Mouse (Mus musculus): ENCODE data around the gene Spns3. TPM values are rescaled to one million over a fixed set of nuclear protein-coding genes. Genes with fewer than 3 reads are reported as not detected.
"Not testable (repeated sequence)": the region's sequence is repeated elsewhere in the genome, so short reads cannot be mapped to it uniquely, and the experiment has no call there.

Gene Spns3
- polyA plus RNA-seq, 1 experiment from 2014 or later, result not detected

GRCm38 (mm10) chr11:72551531-72552105 is 1.3 kb upstream of the Spns3 start:
- no peaks in the 10 kb centered on the region for H3K4me1 ChIP-seq
- no peaks in the 10 kb centered on the region for H3K36me3 ChIP-seq
- WGBS, result 70% methylated on average over 7 of the region's 7 CpGs
- no peak overlapping the region for H3K27ac ChIP-seq
- no peak overlapping the region for H3K9ac ChIP-seq
- H3K4me3 ChIP-seq, result no peak overlapping the region
- H3K27me3 ChIP-seq, result no peaks in the 10 kb centered on the region
- no peak overlapping the region for H3K4me2 ChIP-seq (replicated peaks)
- H3K9me3 ChIP-seq, result no peaks in the 10 kb centered on the region
- no peak for ATAC-seq (ENCODE audit: insufficient number of reproducible peaks, insufficient read depth, low FRiP score, low TSS enrichment)

- Histone ChIP-seq H3K4me3 (no peak overlapping the region), H3K4me2 (replicated peaks) (no peak overlapping the region), H3K4me1 (no peaks in the 10 kb centered on the region), H3K9me3 (no peaks in the 10 kb centered on the region), H3K36me3 (no peaks in the 10 kb centered on the region), H3K9ac (no peak overlapping the region), H3K27me3 (no peaks in the 10 kb centered on the region), H3K27ac (no peak overlapping the region)
- 0 out of 2 replicates have a peak, but pooled peaks have one; percentile 15 for ATAC-seq (ENCODE audit: insufficient number of reproducible peaks, insufficient read depth, low FRiP score, low TSS enrichment)
- WGBS, result 53% methylated on average over 3 of the region's 3 CpGs
Observed at GRCm38 (mm10) chr11:72547181-72547580, 3.1 kb downstream of the Spns3 start.

GRCm38 (mm10) chr11:72544716-72545115 is 5.6 kb downstream of the Spns3 start:
- no peaks in the 10 kb centered on the region for H3K9me3 ChIP-seq
- H3K4me1 ChIP-seq, result no peaks in the 10 kb centered on the region
- no peaks in the 10 kb centered on the region for H3K27me3 ChIP-seq
- H3K36me3 ChIP-seq, result no peaks in the 10 kb centered on the region
- ATAC-seq (ENCODE audit: insufficient number of reproducible peaks, insufficient read depth, low FRiP score, low TSS enrichment), result no peak
- no peak overlapping the region for H3K4me3 ChIP-seq
- whole genome bisulfite sequencing, result 77% methylated on average over 7 of the region's 7 CpGs
- H3K9ac ChIP-seq, result no peak overlapping the region
- H3K27ac ChIP-seq, result no peak overlapping the region
- no peak overlapping the region for H3K4me2 ChIP-seq (replicated peaks)

GRCm38 (mm10) chr11:72543692-72544091 is 6.6 kb downstream of the Spns3 start:
- H3K36me3 ChIP-seq; H3K27ac ChIP-seq; H3K4me1 ChIP-seq; H3K9ac ChIP-seq; H3K27me3 ChIP-seq; H3K4me3 ChIP-seq; ATAC-seq (ENCODE audit: insufficient number of reproducible peaks, insufficient read depth, low FRiP score, low TSS enrichment); H3K9me3 ChIP-seq; H3K4me2 ChIP-seq (replicated peaks): not testable (repeated sequence)
- 87% methylated on average over 1 of the region's 1 CpGs for WGBS

- H3K4me1 ChIP-seq, result 0 out of 2 replicates have a peak, but pooled peaks cover 2% of the 10 kb centered on the region
- no peak overlapping the region for H3K27ac ChIP-seq
- H3K4me3 ChIP-seq, result no peak overlapping the region
- no peaks in the 10 kb centered on the region for H3K36me3 ChIP-seq
- no peaks in the 10 kb centered on the region for H3K9me3 ChIP-seq
- 91% methylated on average over 1 of the region's 1 CpGs for WGBS
- no peaks in the 10 kb centered on the region for H3K27me3 ChIP-seq
- H3K4me2 ChIP-seq (replicated peaks), result no peak overlapping the region
- no peak overlapping the region for H3K9ac ChIP-seq
- ATAC-seq (ENCODE audit: insufficient number of reproducible peaks, insufficient read depth, low FRiP score, low TSS enrichment), result no peak
Observed at GRCm38 (mm10) chr11:72542586-72542985, 7.7 kb downstream of the Spns3 start.

GRCm38 (mm10) chr11:72541928-72542327 is 8.4 kb downstream of the Spns3 start:
- WGBS, result 67% methylated on average over 10 of the region's 10 CpGs

GRCm38 (mm10) chr11:72540437-72540836 is 9.9 kb downstream of the Spns3 start:
- 0 out of 2 replicates have a peak, but pooled peaks cover 2% of the 10 kb centered on the region for H3K4me1 ChIP-seq
- no peaks in the 10 kb centered on the region for H3K9me3 ChIP-seq
- no peaks in the 10 kb centered on the region for H3K36me3 ChIP-seq
- H3K4me3 ChIP-seq, result no peak overlapping the region
- no peaks in the 10 kb centered on the region for H3K27me3 ChIP-seq
- H3K9ac ChIP-seq, result no peak overlapping the region
- H3K27ac ChIP-seq, result no peak overlapping the region
- no peak overlapping the region for H3K4me2 ChIP-seq (replicated peaks)
- WGBS, result 90% methylated on average over 6 of the region's 6 CpGs
- no peak for ATAC-seq (ENCODE audit: insufficient number of reproducible peaks, insufficient read depth, low FRiP score, low TSS enrichment)

More at GRCm38 (mm10) chr11:72541928-72542327, 8.4 kb downstream of the Spns3 start:
- Histone ChIP-seq H3K9ac (no peak overlapping the region), H3K9me3 (no peaks in the 10 kb centered on the region), H3K36me3 (no peaks in the 10 kb centered on the region), H3K27ac (no peak overlapping the region), H3K27me3 (no peaks in the 10 kb centered on the region), H3K4me3 (no peak overlapping the region), H3K4me2 (replicated peaks) (no peak overlapping the region), H3K4me1 (0 out of 2 replicates have a peak, but pooled peaks cover 2% of the 10 kb centered on the region)
- no peak for ATAC-seq (ENCODE audit: insufficient number of reproducible peaks, insufficient read depth, low FRiP score, low TSS enrichment)

- 87% methylated on average over 7 of the region's 7 CpGs for WGBS
- Histone ChIP-seq H3K4me2 (replicated peaks) (no peak overlapping the region), H3K9ac (no peak overlapping the region), H3K27me3 (no peaks in the 10 kb centered on the region), H3K9me3 (no peaks in the 10 kb centered on the region), H3K36me3 (no peaks in the 10 kb centered on the region), H3K27ac (no peak overlapping the region), H3K4me3 (no peak overlapping the region), H3K4me1 (0 out of 2 replicates have a peak, but pooled peaks cover 2% of the 10 kb centered on the region)
- ATAC-seq (ENCODE audit: insufficient number of reproducible peaks, insufficient read depth, low FRiP score, low TSS enrichment), result no peak
Observed at GRCm38 (mm10) chr11:72538811-72539210, 11.5 kb downstream of the Spns3 start.

GRCm38 (mm10) chr11:72538037-72538755 is 12.1 kb downstream of the Spns3 start:
- Histone ChIP-seq H3K9ac (no peak overlapping the region), H3K27ac (no peak overlapping the region), H3K4me2 (replicated peaks) (no peak overlapping the region), H3K4me1 (0 out of 2 replicates have a peak, but pooled peaks cover 2% of the 10 kb centered on the region), H3K27me3 (no peaks in the 10 kb centered on the region), H3K4me3 (no peak overlapping the region), H3K36me3 (no peaks in the 10 kb centered on the region), H3K9me3 (no peaks in the 10 kb centered on the region)
- no peak for ATAC-seq (ENCODE audit: insufficient number of reproducible peaks, insufficient read depth, low FRiP score, low TSS enrichment)
- 32% methylated on average over 8 of the region's 8 CpGs for WGBS

GRCm38 (mm10) chr11:72537503-72537902 is 12.8 kb downstream of the Spns3 start:
- H3K36me3 ChIP-seq, result no peaks in the 10 kb centered on the region
- no peak overlapping the region for H3K9ac ChIP-seq
- no peaks in the 10 kb centered on the region for H3K9me3 ChIP-seq
- 91% methylated on average over 2 of the region's 2 CpGs for WGBS
- 0 out of 2 replicates have a peak, but pooled peaks cover 2% of the 10 kb centered on the region for H3K4me1 ChIP-seq
- no peaks in the 10 kb centered on the region for H3K27me3 ChIP-seq
- H3K4me2 ChIP-seq (replicated peaks), result no peak overlapping the region
- H3K4me3 ChIP-seq, result no peak overlapping the region
- H3K27ac ChIP-seq, result no peak overlapping the region
- no peak for ATAC-seq (ENCODE audit: insufficient number of reproducible peaks, insufficient read depth, low FRiP score, low TSS enrichment)

- no peak overlapping the region for H3K4me2 ChIP-seq (replicated peaks)
Observed at GRCm38 (mm10) chr11:72535519-72535918, 14.8 kb downstream of the Spns3 start.

GRCm38 (mm10) chr11:72532890-72533289 is 17.4 kb downstream of the Spns3 start:
- ATAC-seq (ENCODE audit: insufficient number of reproducible peaks, insufficient read depth, low FRiP score, low TSS enrichment), result no peak
- Histone ChIP-seq H3K9ac (no peak overlapping the region), H3K4me1 (no peaks in the 10 kb centered on the region), H3K27ac (no peak overlapping the region), H3K27me3 (no peaks in the 10 kb centered on the region), H3K9me3 (no peaks in the 10 kb centered on the region), H3K36me3 (no peaks in the 10 kb centered on the region), H3K4me3 (no peak overlapping the region), H3K4me2 (replicated peaks) (no peak overlapping the region)
- WGBS, result 89% methylated on average over 3 of the region's 3 CpGs

More at GRCm38 (mm10) chr11:72535519-72535918, 14.8 kb downstream of the Spns3 start:
- Histone ChIP-seq H3K4me1 (0 out of 2 replicates have a peak, but pooled peaks cover 2% of the 10 kb centered on the region), H3K4me3 (no peak overlapping the region), H3K27ac (no peak overlapping the region), H3K36me3 (no peaks in the 10 kb centered on the region), H3K9me3 (no peaks in the 10 kb centered on the region), H3K27me3 (no peaks in the 10 kb centered on the region), H3K9ac (no peak overlapping the region)
- no peak for ATAC-seq (ENCODE audit: insufficient number of reproducible peaks, insufficient read depth, low FRiP score, low TSS enrichment)
- 71% methylated on average over 3 of the region's 3 CpGs for WGBS

Measured in embryonic facial prominence, embryonic 12.5 days (tissue).